ENCODE assay signal across 16 mouse cellular contexts in genomic region chr12:85071043-85071442, GRCm38 (mm10).
"Had no signal": no experiment of that assay in that cellular context is flagged by ENCODE, and none has a peak within 500 bp of the region (broad histone marks: within the 10 kb centered on the region; RNA-seq: fewer than 3 reads in every experiment).

No protein-coding gene starts in this region.

- H3K9ac ChIP-seq: neural tube, embryonic 13.5 days; neural tube, embryonic 15.5 days; stomach, embryonic 15.5 days had no signal

- H3K27ac ChIP-seq: neural tube, embryonic 13.5 days; neural tube, embryonic 15.5 days; stomach, embryonic 15.5 days; stomach, postnatal 0 days had no signal

- H3K4me3 ChIP-seq: neural tube, embryonic 13.5 days; neural tube, embryonic 15.5 days; stomach, embryonic 15.5 days had no signal

- H3K4me2 ChIP-seq: neural tube, embryonic 13.5 days; neural tube, embryonic 15.5 days; stomach, embryonic 15.5 days had no signal

- DNase-seq: retina, postnatal 1 day; right cerebral cortex, adult 18-20 months; right cerebral cortex, postnatal 14 days; right cerebral cortex, postnatal 25 days; right cerebral cortex, postnatal 4 days; spleen, adult 18-20 months; thymus, adult 18-20 months; thymus, adult 2 months; thymus, postnatal 14 days; thymus, postnatal 25 days; thymus, postnatal 36 days; thymus, postnatal 4 days had no signal

- H3K9me3 ChIP-seq: neural tube, embryonic 13.5 days; neural tube, embryonic 15.5 days; stomach, embryonic 15.5 days had no signal

- H3K27me3 ChIP-seq: neural tube, embryonic 13.5 days; neural tube, embryonic 15.5 days; stomach, embryonic 15.5 days had no signal

- H3K4me1 ChIP-seq: neural tube, embryonic 13.5 days; neural tube, embryonic 15.5 days; stomach, embryonic 15.5 days had no signal
